Mouse (Mus musculus) inflammation-experienced regulatory T-cells, adult 6 months (primary cell): Measurements from ENCODE around the gene Asgr2. TPM values are rescaled to one million over a fixed set of nuclear protein-coding genes. Genes with fewer than 3 reads are reported as not detected.
"Not testable (repeated sequence)": the region's sequence is repeated elsewhere in the genome, so short reads cannot be mapped to it uniquely, and the experiment has no call there.

Experiments
- ATAC-seq: one replicate; pipeline ENCODE4 v1.8.0; 2017
- polyA plus RNA-seq, 3 experiments: library from polyadenylated mRNA; unstranded; fragments of 100-300 nt; shearing (Covaris generic); gene quantifications; one replicate each; pipeline ENCODE4 v1.2.1; 2017

Gene Asgr2
- polyA plus RNA-seq, 3 experiments from 2014 or later = not detected

- ATAC-seq = no peak
Measured at GRCm38 (mm10) chr11:70097396-70097795, 5.0 kb downstream of the Asgr2 start.

- ATAC-seq = no peak
Measured at GRCm38 (mm10) chr11:70099102-70099501, 6.7 kb downstream of the Asgr2 start.

GRCm38 (mm10) chr11:70099809-70100208 is 7.4 kb downstream of the Asgr2 start:
- ATAC-seq = no peak

GRCm38 (mm10) chr11:70103701-70104315 is 11.4 kb downstream of the Asgr2 start:
- ATAC-seq = no peak

GRCm38 (mm10) chr11:70107085-70107484 is 14.6 kb downstream of the Asgr2 start:
- no peak for ATAC-seq

- no peak for ATAC-seq
Measured at GRCm38 (mm10) chr11:70110146-70110545, 17.7 kb downstream of the Asgr2 start.

- no peak for ATAC-seq
Measured at GRCm38 (mm10) chr11:70114562-70114961, 22.1 kb downstream of the Asgr2 start.

GRCm38 (mm10) chr11:70115901-70116300 is 23.5 kb downstream of the Asgr2 start:
- no peak for ATAC-seq

- no peak for ATAC-seq
Measured at GRCm38 (mm10) chr11:70129926-70130379, 37.5 kb downstream of the Asgr2 start, which contains the start of gene Mgl2. Mgl2 (plus strand) TSS chr11:70130329.

- ATAC-seq = not testable (repeated sequence)
Measured at GRCm38 (mm10) chr11:70135001-70135400, 42.6 kb downstream of the Asgr2 start.

- not testable (repeated sequence) for ATAC-seq
Measured at GRCm38 (mm10) chr11:70135925-70136324, 43.5 kb downstream of the Asgr2 start.

- no peak for ATAC-seq
Measured at GRCm38 (mm10) chr11:70139171-70139570, 46.7 kb downstream of the Asgr2 start.

GRCm38 (mm10) chr11:70151072-70151471 is 58.6 kb downstream of the Asgr2 start:
- no peak for ATAC-seq

Other genes with a start within 250 kb of the Asgr2 start
- 10 to 100 TPM in 2 of 3 experiments, 1 to 10 TPM in 1; 7.3 to 20.2 (median 17.7) TPM for gene Plscr3, start 246.3 kb upstream of the Asgr2 start, polyA plus RNA-seq
- under 1 TPM in 1 of 3 experiments, not detected in 2; 0.19 TPM for gene Tnk1, start 233.9 kb upstream of the Asgr2 start, polyA plus RNA-seq
- not detected for gene Tmem95, start 214.6 kb upstream of the Asgr2 start, polyA plus RNA-seq
- gene Kctd11, start 211.2 kb upstream of the Asgr2 start, polyA plus RNA-seq = 1 to 10 TPM in 1 of 3 experiments, under 1 TPM in 2; 0.58 to 1.5 (median 0.59) TPM
- gene Acap1, start 197.1 kb upstream of the Asgr2 start, polyA plus RNA-seq = 100 to 1,000 TPM; 229 to 289 (median 266) TPM
- gene 2810408A11Rik, start 191.7 kb upstream of the Asgr2 start, polyA plus RNA-seq = under 1 TPM; 0.39 to 0.98 (median 0.63) TPM
- gene Neurl4, start 191.6 kb upstream of the Asgr2 start, polyA plus RNA-seq = 1 to 10 TPM; 5.2 to 9.6 (median 9.0) TPM
- gene Gps2, start 178.8 kb upstream of the Asgr2 start, polyA plus RNA-seq = 100 to 1,000 TPM in 2 of 3 experiments, 10 to 100 TPM in 1; 91.9 to 128 (median 122) TPM
- gene Eif5a, start 170.7 kb upstream of the Asgr2 start, polyA plus RNA-seq = 1,000 to 10,000 TPM; 1,103 to 1,192 (median 1,160) TPM
- gene Ybx2, start 156.8 kb upstream of the Asgr2 start, polyA plus RNA-seq = not detected
- not detected for gene Slc2a4, start 144.5 kb upstream of the Asgr2 start, polyA plus RNA-seq
- 1 to 10 TPM in 1 of 3 experiments, not detected in 2; 1.1 TPM for gene Cldn7, start 127.9 kb upstream of the Asgr2 start, polyA plus RNA-seq
- gene Ctdnep1, start 111.5 kb upstream of the Asgr2 start, polyA plus RNA-seq = 10 to 100 TPM; 25.8 to 35.6 (median 29.3) TPM
- gene Elp5, start 110.1 kb upstream of the Asgr2 start, polyA plus RNA-seq = 10 to 100 TPM; 61.5 to 78.3 (median 68.5) TPM
- 100 to 1,000 TPM; 352 to 384 (median 366) TPM for gene Gabarap, start 101.5 kb upstream of the Asgr2 start, polyA plus RNA-seq
- 10 to 100 TPM; 32.7 to 38.3 (median 36.0) TPM for gene Phf23, start 96.9 kb upstream of the Asgr2 start, polyA plus RNA-seq
- gene Dvl2, start 92.0 kb upstream of the Asgr2 start, polyA plus RNA-seq = 1 to 10 TPM; 2.5 to 5.0 (median 4.9) TPM
- 100 to 1,000 TPM; 110 to 132 (median 128) TPM for gene Acadvl, start 77.2 kb upstream of the Asgr2 start, polyA plus RNA-seq
- 10 to 100 TPM in 2 of 3 experiments, 1 to 10 TPM in 1; 7.1 to 14.6 (median 11.2) TPM for gene Dlg4, start 75.7 kb upstream of the Asgr2 start, polyA plus RNA-seq
- gene Asgr1, start 38.6 kb upstream of the Asgr2 start, polyA plus RNA-seq = not detected
- gene Mgl2, start 37.7 kb downstream of the Asgr2 start, polyA plus RNA-seq = not detected
- gene Clec10a, start 63.6 kb downstream of the Asgr2 start, polyA plus RNA-seq = under 1 TPM in 1 of 3 experiments, not detected in 2; 0.67 TPM
- gene Slc16a11, start 120.1 kb downstream of the Asgr2 start, polyA plus RNA-seq = under 1 TPM in 1 of 3 experiments, not detected in 2; 0.52 TPM
- gene Slc16a13, start 128.4 kb downstream of the Asgr2 start, polyA plus RNA-seq = 1 to 10 TPM; 2.3 to 4.3 (median 3.2) TPM
- under 1 TPM in 1 of 3 experiments, not detected in 2; 0.39 TPM for gene Bcl6b, start 137.2 kb downstream of the Asgr2 start, polyA plus RNA-seq
- gene 0610010K14Rik, start 145.3 kb downstream of the Asgr2 start, polyA plus RNA-seq = 100 to 1,000 TPM; 133 to 147 (median 134) TPM
- 10 to 100 TPM in 1 of 3 experiments, 1 to 10 TPM in 2; 2.7 to 11.1 (median 6.1) TPM for gene Gm21988, start 147.2 kb downstream of the Asgr2 start, polyA plus RNA-seq
- 100 to 1,000 TPM; 207 to 275 (median 255) TPM for gene Rnasek, start 147.2 kb downstream of the Asgr2 start, polyA plus RNA-seq
- under 1 TPM in 1 of 3 experiments, not detected in 2; 0.47 TPM for gene Alox12, start 162.7 kb downstream of the Asgr2 start, polyA plus RNA-seq
- not detected for gene Alox12e, start 230.0 kb downstream of the Asgr2 start, polyA plus RNA-seq